Mouse (Mus musculus): ENCODE measurements at regions not wholly inside any gene's neighbourhood (a gene's known extent, or its start where the extent isn't known, plus 50 kb on each side); places are given as distances from the start of the nearest gene placed in this dataset.

DNA sequence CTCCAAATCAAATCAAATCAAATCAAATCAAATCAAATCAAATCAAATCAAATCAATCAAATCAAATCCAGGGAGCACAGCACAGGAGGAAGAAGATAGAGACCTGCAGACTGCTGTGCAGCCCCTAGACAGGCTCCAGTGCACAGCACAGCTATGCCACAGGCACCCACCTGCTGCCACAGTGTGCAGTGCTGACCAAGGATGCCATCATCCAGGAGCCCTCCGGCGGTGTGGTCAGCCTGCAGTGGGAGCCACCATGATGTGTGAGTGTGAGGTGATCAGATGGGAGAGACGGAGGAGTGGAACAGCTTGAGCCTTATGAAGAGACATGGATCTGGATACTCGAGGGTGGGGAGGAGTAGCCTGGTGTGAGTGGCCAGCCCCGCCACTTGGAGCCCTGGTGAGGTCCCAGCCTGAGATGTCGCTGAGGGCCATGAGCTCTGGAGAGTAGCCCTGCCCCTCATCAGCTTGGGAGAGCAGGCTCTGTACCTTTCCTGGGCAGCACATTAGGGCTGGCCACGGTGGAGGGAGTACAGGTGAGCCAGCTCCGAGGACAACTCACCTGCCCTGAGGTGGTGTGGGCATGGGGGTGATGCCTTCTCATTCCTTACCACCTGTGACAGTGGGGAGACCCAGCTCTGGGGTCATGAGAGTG, 252.4 kb downstream of the Dact1 start:
- TF ChIP-seq POLR2A (IDR thresholded peaks at IDR 0.05; ENCODE audit: low read depth, low read length), result no peak
- no peak for TF ChIP-seq CTCF (IDR thresholded peaks at IDR 0.05; ENCODE audit: extremely low read depth, insufficient read length, insufficient replicate concordance, low read depth, low read length)

Data from small intestine, adult 2 months (tissue).